Mouse (Mus musculus) brain, embryonic 14.5 days (tissue): ENCODE measurements around the gene Minpp1.

Source experiments
- CTCF ChIP-seq: fragments of 200-500 bp; IDR thresholded peaks from 2 replicates; pipeline ENCODE4 v1.5.1; 2012; ENCODE audit warnings: inconsistent platforms, mild to moderate bottlenecking, moderate library complexity, borderline replicate concordance; ENCODE audit not compliant: insufficient read depth, insufficient read length; ENCODE audit errors: extremely low read depth
- POLR2A ChIP-seq: fragments of 200-500 bp; IDR thresholded peaks from 2 replicates; pipeline ENCODE4 v1.6.1; 2012; ENCODE audit warnings: mild to moderate bottlenecking, inconsistent platforms, borderline replicate concordance; ENCODE audit not compliant: poor library complexity, insufficient read depth, insufficient read length, severe bottlenecking; ENCODE audit errors: extremely low read depth

DNA sequence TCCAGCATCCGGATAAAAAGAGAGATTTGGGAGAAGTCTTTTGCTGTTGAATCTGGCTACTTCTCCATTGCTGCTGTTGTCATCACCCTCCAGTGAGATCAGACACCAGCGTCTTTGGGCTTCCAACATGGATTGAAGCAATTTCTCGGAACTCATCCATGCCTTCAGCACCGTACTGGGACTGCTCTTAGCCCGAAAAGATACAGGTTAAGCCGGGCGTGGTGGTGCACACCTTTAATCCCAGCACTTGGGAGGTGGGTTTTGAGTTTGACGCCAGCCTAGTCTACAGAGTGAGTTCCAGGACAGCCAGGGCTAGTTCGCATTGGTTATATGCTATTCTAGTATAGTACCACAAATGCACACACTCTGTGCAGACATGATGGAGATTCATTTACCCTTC, 31.0 kb downstream of the Minpp1 start:
- TF ChIP-seq CTCF, result no peak
- no peak for TF ChIP-seq POLR2A
